Mouse (Mus musculus) limb, embryonic 11.5 days (tissue): ENCODE results near the gene Zfp324. TPM values are rescaled to one million over a fixed set of nuclear protein-coding genes. Genes with fewer than 3 reads are reported as not detected.

Experiments used
- ATAC-seq: fragments of 200-750 bp; cut with Nextera tagmentation; 2 replicates; pipeline ENCODE4 v1.8.0; 2017; ENCODE audit warnings: low read depth; ENCODE audit not compliant: insufficient number of reproducible peaks, low FRiP score, low TSS enrichment
- DNase-seq: peaks from one replicate; pipeline ENCODE4 v3.0.0-alpha.2; 2015; ENCODE audit warnings: low spot score
- H3K27ac ChIP-seq: fragments of 300-500 bp; sonication (generic); replicated peaks from 2 replicates; pipeline ENCODE4 v1.5.1; 2014; ENCODE audit warnings: low read depth, mild to moderate bottlenecking, low read length
- H3K27me3 ChIP-seq: fragments of 300-500 bp; sonication (generic); 2 replicates; pipeline ENCODE4 v1.6.1; 2014; ENCODE audit warnings: mild to moderate bottlenecking, low read length, mixed read lengths; ENCODE audit not compliant: control insufficient read depth, insufficient read depth
- H3K36me3 ChIP-seq: fragments of 300-500 bp; sonication (generic); 2 replicates; pipeline ENCODE4 v1.6.1; 2014; ENCODE audit warnings: mild to moderate bottlenecking, low read length, moderate library complexity, mixed read lengths; ENCODE audit not compliant: control insufficient read depth, insufficient read depth
- H3K4me1 ChIP-seq: fragments of 300-500 bp; sonication (generic); 2 replicates; pipeline ENCODE4 v1.6.1; 2014; ENCODE audit warnings: low read length, mixed read lengths; ENCODE audit not compliant: control insufficient read depth, insufficient read depth
- H3K4me2 ChIP-seq: fragments of 300-500 bp; sonication (generic); 2 replicates; pipeline ENCODE4 v1.6.1; 2014; ENCODE audit warnings: low read depth, mild to moderate bottlenecking, moderate library complexity; ENCODE audit not compliant: severe bottlenecking
- H3K4me3 ChIP-seq: fragments of 300-500 bp; sonication (generic); 2 replicates; pipeline ENCODE4 v1.5.1; 2014; ENCODE audit warnings: low read depth, low read length
- H3K9ac ChIP-seq: fragments of 300-500 bp; sonication (generic); 2 replicates; pipeline ENCODE4 v1.6.1; 2014; ENCODE audit warnings: mild to moderate bottlenecking, low read length
- H3K9me3 ChIP-seq: fragments of 300-500 bp; sonication (generic); 2 replicates; pipeline ENCODE4 v1.6.1; 2016; ENCODE audit warnings: low read length; ENCODE audit not compliant: control insufficient read depth
- WGBS: fragments of 180-500 bp; shearing (Covaris S2); extraction: QIAGEN DNeasy Blood & Tissue Kit; methylation state at CpG from one replicate; pipeline ENCODE4 v1.1.7; 2014; 5-methylcytosine and 5-hydroxymethylcytosine counted together
- polyA plus RNA-seq: library from polyadenylated mRNA; unstranded; fragments of >200 nt; fragmentation: Nextera tagmentation; extraction: Ambion mirVana; gene quantifications from 2 replicates; pipeline ENCODE4 v1.2.1, GENCODE M21; 2014

The Zfp324 gene
- polyA plus RNA-seq, 1 experiment from 2014 or later, result 8.2 TPM

GRCm38 (mm10) chr7:13007341-13008092 lies 41.9 kb downstream of the Zfp324 start:
- DNase-seq (no peak), ATAC-seq (no peak)
- Histone ChIP-seq H3K9ac (peak overlapping the region; percentile 17), H3K4me3 (no peak overlapping the region), H3K4me1 (peaks cover 9% of the 10 kb centered on the region; the same call in 1 of the 2 replicates), H3K27ac (no peak overlapping the region), H3K9me3 (no peaks in the 10 kb centered on the region), H3K27me3 (peaks cover 6% of the 10 kb centered on the region), H3K36me3 (peaks cover 5% of the 10 kb centered on the region), H3K4me2 (peak overlapping the region; percentile 22; the same call in 1 of the 2 replicates)
- 31% methylated on average over 57 of the region's 57 CpGs for WGBS

DNA sequence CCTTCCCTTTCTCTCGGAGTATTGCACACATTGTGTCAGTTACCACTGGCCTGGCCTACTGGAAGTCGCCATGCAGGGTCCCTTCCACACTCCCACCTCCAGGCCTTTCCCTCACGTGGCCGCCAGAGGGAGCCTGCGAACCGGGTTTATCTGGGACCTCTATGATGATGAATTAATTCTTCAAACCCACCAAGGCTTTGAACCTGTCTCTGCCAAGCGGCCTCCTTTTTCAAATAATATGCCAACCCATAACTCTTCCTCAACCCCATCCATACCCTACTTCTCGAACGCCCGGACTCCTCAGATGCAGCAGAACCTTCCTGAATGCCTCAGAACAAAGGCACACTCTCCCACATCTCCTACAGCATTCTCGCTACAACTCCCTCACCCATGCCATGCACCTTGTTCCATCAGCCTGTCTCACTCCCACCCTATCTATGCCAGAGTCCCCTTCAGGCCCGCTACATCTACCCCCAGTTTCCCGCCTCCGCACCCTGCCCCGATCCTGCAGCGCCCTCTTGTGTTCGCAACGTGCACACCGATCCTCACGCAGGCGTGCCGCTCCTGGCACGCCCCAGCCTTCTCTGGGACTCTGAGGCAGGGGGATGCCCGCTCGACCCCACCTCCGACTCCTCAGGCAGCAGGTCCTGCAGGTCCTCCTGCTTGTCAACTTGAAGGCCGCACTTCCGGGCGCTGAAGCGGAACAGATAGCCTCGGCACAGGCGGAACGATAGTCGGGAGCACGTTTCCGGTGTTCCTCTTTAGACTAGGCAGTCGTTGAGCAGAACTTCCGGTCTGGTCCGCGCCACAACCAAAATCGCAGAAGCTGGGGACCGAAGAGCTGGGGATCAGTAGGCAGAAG lies 43.7 kb downstream of the Zfp324 start:
- under 1% methylated on average over 42 of the region's 42 CpGs for WGBS
- peak overlapping the region; percentile 95 for H3K27ac ChIP-seq
- H3K4me2 ChIP-seq, result peak overlapping the region; percentile 69
- H3K9me3 ChIP-seq, result no peaks in the 10 kb centered on the region
- peaks cover 9% of the 10 kb centered on the region; the same call in 1 of the 2 replicates for H3K4me1 ChIP-seq
- DNase-seq (peak; percentile 97), ATAC-seq (peak; percentile 87)
- H3K9ac ChIP-seq, result peak overlapping the region; percentile 81
- H3K4me3 ChIP-seq, result peak overlapping the region; percentile 61
- H3K27me3 ChIP-seq, result peaks cover 6% of the 10 kb centered on the region
- peaks cover 5% of the 10 kb centered on the region; the same call in 1 of the 2 replicates for H3K36me3 ChIP-seq

- Histone ChIP-seq H3K27me3 (peaks cover 6% of the 10 kb centered on the region), H3K9me3 (no peaks in the 10 kb centered on the region), H3K27ac (peak within 1 kb of the TSS; percentile 95), H3K36me3 (peaks cover 5% of the 10 kb centered on the region; the same call in 1 of the 2 replicates), H3K4me2 (peak within 1 kb of the TSS; percentile 69), H3K9ac (peak within 1 kb of the TSS; percentile 81), H3K4me1 (peaks cover 9% of the 10 kb centered on the region; the same call in 1 of the 2 replicates), H3K4me3 (peak within 1 kb of the TSS; percentile 61)
- peak; percentile 42 for DNase-seq
- WGBS, result 18% methylated on average over 26 of the region's 26 CpGs
- ATAC-seq, result no peak; the same call in 1 of the 2 replicates
Measured at GRCm38 (mm10) chr7:13010005-13010908, 44.6 kb downstream of the Zfp324 start, which contains the start of gene Zbtb45. Gene Zbtb45 (minus strand): TSS chr7:13010034.

DNA sequence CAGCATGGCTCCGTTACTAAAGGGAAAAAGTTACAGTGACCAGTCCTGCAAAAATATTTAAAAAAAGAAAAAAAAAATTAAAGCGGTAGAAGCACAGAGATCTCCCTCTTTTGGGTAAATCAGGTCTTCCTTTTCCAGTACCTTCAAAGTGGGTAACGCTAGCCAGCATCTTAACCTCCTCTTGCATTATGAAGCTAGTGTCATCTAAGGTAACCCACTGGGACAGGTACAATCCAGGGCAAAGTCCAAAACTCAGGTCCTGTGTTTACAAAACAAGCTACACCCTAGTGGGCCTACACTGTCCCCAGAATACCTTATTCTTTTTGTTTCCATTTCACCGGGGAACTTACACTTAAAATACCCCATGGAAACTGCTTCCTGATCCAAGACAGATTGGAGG lies 48.0 kb downstream of the Zfp324 start:
- no peak overlapping the region for H3K27ac ChIP-seq
- H3K4me2 ChIP-seq, result no peak overlapping the region
- H3K9me3 ChIP-seq, result no peaks in the 10 kb centered on the region
- H3K4me1 ChIP-seq, result peaks cover 3% of the 10 kb centered on the region; the same call in 1 of the 2 replicates
- no peak overlapping the region for H3K9ac ChIP-seq
- H3K4me3 ChIP-seq, result no peak overlapping the region
- ATAC-seq (no peak), DNase-seq (no peak)
- H3K36me3 ChIP-seq, result no peaks in the 10 kb centered on the region
- H3K27me3 ChIP-seq, result no peaks in the 10 kb centered on the region
- WGBS, result 71% methylated on average over 4 of the region's 4 CpGs

DNA sequence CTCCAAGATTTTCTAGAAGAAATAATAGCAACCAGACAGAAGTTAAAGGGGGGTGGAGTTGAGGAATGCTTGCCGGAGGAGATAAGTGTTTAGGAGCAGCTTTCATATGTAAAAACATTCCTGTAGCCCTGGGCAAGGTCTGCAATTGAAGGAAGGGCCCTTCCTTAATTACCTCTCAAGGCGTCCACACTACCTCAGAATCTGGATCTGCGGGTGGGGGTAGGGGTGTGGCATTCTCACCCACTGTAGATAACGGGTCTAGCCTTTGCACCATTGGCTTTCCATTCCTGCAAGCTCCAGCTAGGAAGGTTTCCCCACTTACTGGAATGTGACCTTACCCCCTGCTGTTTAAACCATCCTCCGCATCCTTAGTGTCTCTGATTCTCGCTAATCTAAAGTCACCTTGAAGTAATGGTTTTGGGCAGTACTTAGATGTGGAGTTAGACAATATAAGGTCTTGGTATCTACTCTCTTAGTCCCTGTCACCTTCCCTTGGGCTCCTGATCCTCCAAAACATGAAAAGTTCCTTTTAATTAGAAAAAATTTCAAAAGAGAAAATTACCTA lies 48.7 kb downstream of the Zfp324 start:
- H3K27ac ChIP-seq, result no peak overlapping the region
- WGBS, result 37% methylated on average over 6 of the region's 6 CpGs
- ATAC-seq (no peak), DNase-seq (peak; percentile 16)
- H3K4me2 ChIP-seq, result no peak overlapping the region
- H3K36me3 ChIP-seq, result no peaks in the 10 kb centered on the region
- no peak overlapping the region for H3K9ac ChIP-seq
- no peaks in the 10 kb centered on the region for H3K27me3 ChIP-seq
- no peaks in the 10 kb centered on the region for H3K9me3 ChIP-seq
- H3K4me1 ChIP-seq, result peaks cover 3% of the 10 kb centered on the region; the same call in 1 of the 2 replicates
- H3K4me3 ChIP-seq, result no peak overlapping the region

GRCm38 (mm10) chr7:13015217-13015616 lies 49.6 kb downstream of the Zfp324 start:
- no peak for DNase-seq
- no peaks in the 10 kb centered on the region for H3K36me3 ChIP-seq
- H3K27ac ChIP-seq, result no peak overlapping the region
- WGBS, result 86% methylated on average over 1 of the region's 1 CpGs
- no peak overlapping the region for H3K9ac ChIP-seq
- H3K9me3 ChIP-seq, result no peaks in the 10 kb centered on the region
- no peak overlapping the region for H3K4me2 ChIP-seq
- H3K27me3 ChIP-seq, result no peaks in the 10 kb centered on the region
- peaks cover 3% of the 10 kb centered on the region; the same call in 1 of the 2 replicates for H3K4me1 ChIP-seq
- ATAC-seq, result no peak
- H3K4me3 ChIP-seq, result no peak overlapping the region

- DNase-seq (peak; percentile 95), ATAC-seq (peak; percentile 80)
- H3K4me2 ChIP-seq, result peak overlapping the region; percentile 99
- H3K4me1 ChIP-seq, result peaks cover 13% of the 10 kb centered on the region; the same call in 1 of the 2 replicates
- H3K27me3 ChIP-seq, result no peaks in the 10 kb centered on the region
- WGBS, result 3% methylated on average over 31 of the region's 31 CpGs
- H3K9me3 ChIP-seq, result no peaks in the 10 kb centered on the region
- H3K9ac ChIP-seq, result peak overlapping the region; percentile 73
- peaks cover 20% of the 10 kb centered on the region for H3K36me3 ChIP-seq
- H3K4me3 ChIP-seq, result peak overlapping the region; percentile 94
- H3K27ac ChIP-seq, result peak overlapping the region; percentile 100
Measured at GRCm38 (mm10) chr7:13022773-13023535, 57.3 kb downstream of the Zfp324 start.
